Mouse (Mus musculus) midbrain, postnatal 0 days (tissue): ENCODE measurements around the gene Cotl1. TPM values are rescaled to one million over a fixed set of nuclear protein-coding genes. Genes with fewer than 3 reads are reported as not detected.
A peak's percentile ranks its signal among the peaks of the same experiment; 100 is the strongest.

Experiments
- ATAC-seq: fragments of 200-750 bp; cut with Nextera tagmentation; 2 replicates; pipeline ENCODE4 v1.8.0; 2017; ENCODE audit warnings: moderate number of reproducible peaks, mild to moderate bottlenecking, moderate TSS enrichment, moderate library complexity; ENCODE audit not compliant: low FRiP score
- DNase-seq: peaks from one replicate; pipeline ENCODE4 v3.0.0-alpha.2; 2015; ENCODE audit warnings: low spot score
- H3K27ac ChIP-seq: fragments of 300-500 bp; sonication (generic); 2 replicates; pipeline ENCODE4 v1.5.1; 2014; ENCODE audit warnings: low read depth, mild to moderate bottlenecking, low read length, mixed read lengths
- H3K27me3 ChIP-seq: fragments of 300-500 bp; sonication (generic); 2 replicates; pipeline ENCODE4 v1.6.1; 2014; ENCODE audit warnings: low read length, control low read depth, mixed read lengths; ENCODE audit not compliant: insufficient read depth
- H3K36me3 ChIP-seq: fragments of 300-500 bp; sonication (generic); 2 replicates; pipeline ENCODE4 v1.6.1; 2014; ENCODE audit warnings: low read length, control low read depth, mixed read lengths; ENCODE audit not compliant: insufficient read depth
- H3K4me1 ChIP-seq: fragments of 300-500 bp; sonication (generic); 2 replicates; pipeline ENCODE4 v1.6.1; 2014; ENCODE audit warnings: mild to moderate bottlenecking, control low read depth, antibody characterized with exemption, low read length, mixed read lengths; ENCODE audit not compliant: insufficient read depth
- H3K4me2 ChIP-seq: fragments of 300-500 bp; sonication (generic); 2 replicates; pipeline ENCODE4 v1.6.1; 2014; ENCODE audit warnings: low read depth, mild to moderate bottlenecking, low read length, mixed read lengths; ENCODE audit not compliant: poor library complexity, severe bottlenecking
- H3K4me3 ChIP-seq: fragments of 300-500 bp; sonication (generic); 2 replicates; pipeline ENCODE4 v1.5.1; 2014; ENCODE audit warnings: low read depth, mild to moderate bottlenecking, low read length, moderate library complexity
- H3K9ac ChIP-seq: fragments of 300-500 bp; sonication (generic); replicated peaks from 2 replicates; pipeline ENCODE4 v1.6.1; 2014; ENCODE audit warnings: mild to moderate bottlenecking, low read length, moderate library complexity, mixed read lengths; ENCODE audit not compliant: poor library complexity, severe bottlenecking
- H3K9me3 ChIP-seq: fragments of 300-500 bp; sonication (generic); 2 replicates; pipeline ENCODE4 v1.6.1; 2016; ENCODE audit warnings: low read length, control low read depth
- CTCF ChIP-seq: IDR thresholded peaks from 2 replicates; pipeline ENCODE4 v1.5.1; 2016; ENCODE audit warnings: antibody characterized with exemption, mild to moderate bottlenecking
- WGBS: fragments of 180-500 bp; shearing (Covaris S2); extraction: QIAGEN DNeasy Blood & Tissue Kit; methylation state at CpG from one replicate; pipeline ENCODE4 v1.1.7; 2014; 5-methylcytosine and 5-hydroxymethylcytosine counted together
- polyA plus RNA-seq: library from polyadenylated mRNA; unstranded; fragments of >200 nt; fragmentation: Nextera tagmentation; extraction: Ambion mirVana; gene quantifications from 2 replicates; pipeline ENCODE4 v1.2.1, GENCODE M21; 2015
- total RNA-seq: library from RNA; depleted of rRNA; stranded (reverse); fragments of >200 nt; gene quantifications from 2 replicates; pipeline ENCODE4 v1.2.3, GENCODE M21; 2014

Gene Cotl1
- total and polyA plus RNA-seq, 2 experiments from 2014 or later = 112 to 223 TPM

- peak overlapping the region; percentile 87 for H3K4me2 ChIP-seq
- H3K27me3 ChIP-seq = no peaks in the 10 kb centered on the region
- no peak for ATAC-seq
- TF ChIP-seq CTCF = no peak
- H3K4me3 ChIP-seq = peak overlapping the region; percentile 82
- H3K4me1 ChIP-seq = peaks cover 31% of the 10 kb centered on the region
- 51% methylated on average over 19 of the region's 19 CpGs for WGBS
- no peaks in the 10 kb centered on the region for H3K9me3 ChIP-seq
- H3K9ac ChIP-seq = peak overlapping the region; percentile 78
- H3K27ac ChIP-seq = no peak overlapping the region
- no peak for DNase-seq
- H3K36me3 ChIP-seq = peaks cover 3% of the 10 kb centered on the region; the same call in 1 of the 2 replicates
These were observed 2.0 kb downstream of the Cotl1 start for GRCm38 (mm10) chr8:119838100-119838982.

- Histone ChIP-seq H3K27me3 (no peaks in the 10 kb centered on the region), H3K9me3 (no peaks in the 10 kb centered on the region), H3K27ac (no peak overlapping the region), H3K36me3 (peaks cover 3% of the 10 kb centered on the region; the same call in 1 of the 2 replicates), H3K4me1 (peaks cover 36% of the 10 kb centered on the region), H3K4me2 (peak overlapping the region; percentile 87), H3K4me3 (peak overlapping the region; percentile 82), H3K9ac (peak overlapping the region; percentile 78)
- WGBS = 43% methylated on average over 10 of the region's 10 CpGs
- ATAC-seq = no peak
- no peak; the same call in 1 of the 2 replicates for TF ChIP-seq CTCF
- DNase-seq = peak; percentile 48
These were observed 2.7 kb downstream of the Cotl1 start for GRCm38 (mm10) chr8:119837553-119838071.

DNA sequence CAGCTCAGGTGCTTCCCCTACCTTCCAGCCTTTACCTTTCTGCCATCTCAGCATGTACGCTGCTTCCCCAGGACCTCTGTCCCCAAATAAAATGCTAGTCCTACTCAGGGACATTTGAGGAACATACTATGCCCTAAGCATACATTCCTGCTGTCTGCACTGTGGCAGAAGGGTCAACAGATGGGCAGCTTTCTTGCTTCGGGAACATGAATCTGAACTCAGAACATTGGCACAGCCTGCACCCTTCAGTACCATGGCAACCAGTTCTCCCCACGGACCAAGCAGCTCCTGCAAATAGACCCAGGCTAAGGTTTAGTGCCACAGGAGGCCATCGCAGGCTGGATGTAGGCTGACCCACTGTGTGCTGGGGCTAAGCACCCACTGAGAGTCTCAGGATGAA, 3.5 kb downstream of the Cotl1 start:
- no peak for ATAC-seq
- no peak overlapping the region for H3K4me3 ChIP-seq
- no peak for TF ChIP-seq CTCF

GRCm38 (mm10) chr8:119835270-119835669, 5.1 kb downstream of the Cotl1 start:
- no peak for ATAC-seq
- peaks cover 51% of the 10 kb centered on the region for H3K4me1 ChIP-seq
- TF ChIP-seq CTCF = no peak
- 80% methylated on average over 5 of the region's 5 CpGs for WGBS
- H3K27me3 ChIP-seq = no peaks in the 10 kb centered on the region
- no peak overlapping the region for H3K9ac ChIP-seq
- no peak overlapping the region for H3K4me3 ChIP-seq
- H3K27ac ChIP-seq = no peak overlapping the region
- no peaks in the 10 kb centered on the region for H3K9me3 ChIP-seq
- no peak overlapping the region for H3K4me2 ChIP-seq
- peaks cover 3% of the 10 kb centered on the region; the same call in 1 of the 2 replicates for H3K36me3 ChIP-seq
- DNase-seq = no peak

More for the DNA sequence above, 3.5 kb downstream of the Cotl1 start:
- Histone ChIP-seq H3K9ac (no peak overlapping the region), H3K4me2 (peak overlapping the region; percentile 87), H3K9me3 (no peaks in the 10 kb centered on the region), H3K27me3 (no peaks in the 10 kb centered on the region), H3K36me3 (peaks cover 3% of the 10 kb centered on the region; the same call in 1 of the 2 replicates), H3K27ac (no peak overlapping the region), H3K4me1 (peaks cover 43% of the 10 kb centered on the region)
- no peak for DNase-seq
- WGBS = 70% methylated on average over 4 of the region's 4 CpGs

DNA sequence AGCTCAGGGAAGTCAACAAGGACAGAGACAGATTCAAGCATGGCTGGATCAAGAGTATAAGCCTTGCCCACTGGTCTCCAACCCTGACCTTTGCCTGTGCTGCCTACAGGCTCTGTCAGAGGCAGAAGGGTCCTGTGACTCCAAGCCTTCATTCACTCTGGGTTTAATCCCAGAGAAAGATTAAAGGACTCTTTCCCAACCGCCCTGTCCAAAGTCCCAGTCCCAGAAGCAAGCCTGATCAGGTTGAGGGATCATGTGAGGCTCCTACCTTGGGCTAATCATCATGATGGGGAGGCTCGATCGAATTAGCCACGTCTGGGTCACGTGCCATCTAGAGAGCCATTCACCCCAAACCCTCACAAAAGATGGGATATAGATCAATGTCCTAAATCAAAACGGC, 5.7 kb downstream of the Cotl1 start:
- H3K27me3 ChIP-seq = no peaks in the 10 kb centered on the region
- H3K9ac ChIP-seq = no peak overlapping the region
- TF ChIP-seq CTCF = no peak
- H3K4me3 ChIP-seq = no peak overlapping the region
- H3K4me1 ChIP-seq = peaks cover 56% of the 10 kb centered on the region
- no peak for ATAC-seq
- no peak overlapping the region for H3K4me2 ChIP-seq
- WGBS = 90% methylated on average over 6 of the region's 6 CpGs
- DNase-seq = no peak
- peaks cover 8% of the 10 kb centered on the region; the same call in 1 of the 2 replicates for H3K36me3 ChIP-seq
- no peaks in the 10 kb centered on the region for H3K9me3 ChIP-seq
- H3K27ac ChIP-seq = no peak overlapping the region

DNA sequence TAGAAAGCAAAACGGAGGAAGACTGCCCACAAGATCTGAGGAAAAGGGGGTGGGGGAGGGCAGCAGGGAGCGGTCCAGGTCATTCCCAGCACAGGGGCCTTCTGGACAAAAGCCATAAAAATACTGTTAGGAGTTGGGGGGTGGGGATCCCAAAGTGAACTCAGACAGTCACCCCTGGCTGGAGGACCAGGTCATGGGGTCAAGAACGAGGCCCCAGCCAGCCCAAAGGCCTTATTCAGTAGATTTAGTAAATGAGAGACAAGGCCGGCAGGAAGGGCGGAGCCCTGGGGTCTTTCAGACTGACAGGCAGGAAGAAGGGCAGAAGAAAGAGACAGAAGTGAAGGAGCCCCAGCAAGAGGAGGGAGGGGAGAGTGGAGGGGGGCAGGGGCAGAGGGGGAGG, 7.4 kb downstream of the Cotl1 start:
- H3K36me3 ChIP-seq = peaks cover 11% of the 10 kb centered on the region; the same call in 1 of the 2 replicates
- DNase-seq (no peak), ATAC-seq (no peak)
- H3K4me2 ChIP-seq = peak overlapping the region; percentile 12
- H3K9ac ChIP-seq = no peak overlapping the region
- H3K9me3 ChIP-seq = no peaks in the 10 kb centered on the region
- peaks cover 65% of the 10 kb centered on the region for H3K4me1 ChIP-seq
- no peak for TF ChIP-seq CTCF
- WGBS = 26% methylated on average over 5 of the region's 5 CpGs
- H3K27ac ChIP-seq = no peak overlapping the region
- H3K4me3 ChIP-seq = no peak overlapping the region
- no peaks in the 10 kb centered on the region for H3K27me3 ChIP-seq
